Mouse (Mus musculus) left cerebral cortex, postnatal 14 days (tissue): ENCODE data around the gene Cldn10. TPM values are rescaled to one million over a fixed set of nuclear protein-coding genes. Genes with fewer than 3 reads are reported as not detected.
A peak's percentile ranks its signal among the peaks of the same experiment; 100 is the strongest.
"Not testable (repeated sequence)": the region's sequence is repeated elsewhere in the genome, so short reads cannot be mapped to it uniquely, and the experiment has no call there.

ENCODE experiments used
- DNase-seq, 2 experiments: peaks; one replicate each; pipeline ENCODE4 v3.0.0; 2021 to 2022; ENCODE audit warnings: low spot score in 2 of 2, mixed read lengths in 1 of 2
- intact Hi-C: fragments of 180-260 bp; cut with DNase I; formaldehyde crosslinking; loops from one replicate; pipeline ENCODE4 v1.15.1; 2025
- long read RNA-seq, 2 experiments: library from polyadenylated mRNA; stranded (forward); transcript quantifications; one replicate each; pipeline ENCODE4 v2.0.0; 2021
- total RNA-seq, 2 experiments: library from RNA; stranded (reverse); gene quantifications; 2 replicates each; pipeline ENCODE4 v1.2.3; 2021

Cldn10 gene
- total RNA-seq: 10 to 100 TPM; 17.1 to 21.4 TPM
- long read RNA-seq, experiment 1, transcript Cldn10-203 (5 exons, 2,128 nt): major isoform, 48 of 50 reads
- long read RNA-seq, experiment 1, partial matches to known transcripts: 0 of 50 reads
- long read RNA-seq, experiment 1, other reads (novel, unspliced or antisense): 2 of 50 reads
- long read RNA-seq, experiment 2, transcript Cldn10-203 (5 exons, 2,128 nt): major isoform, 31 of 34 reads
- long read RNA-seq, experiment 2, partial matches to known transcripts: 0 of 34 reads
- long read RNA-seq, experiment 2, other reads (novel, unspliced or antisense): 3 of 34 reads

DNA sequence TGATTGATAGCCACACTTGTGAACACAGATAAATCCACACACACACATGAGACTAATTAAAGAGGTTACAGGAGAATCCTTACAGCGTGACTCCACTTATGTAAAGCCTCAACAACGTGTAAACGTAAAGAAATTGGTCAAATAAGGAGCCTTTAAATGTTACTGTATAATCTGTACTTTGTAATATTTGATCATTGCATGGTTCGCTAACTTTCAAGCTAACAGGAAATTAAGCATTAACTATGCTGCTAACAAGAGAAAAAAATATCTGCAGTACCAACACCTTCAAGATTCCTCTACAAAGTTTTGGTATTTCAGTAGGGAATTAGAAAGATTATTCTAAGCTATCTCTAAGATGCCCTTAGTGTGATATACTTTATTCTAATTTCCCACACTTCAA, at the start of gene Cldn10:
Gene Cldn10, plus strand, starts transcription at position 288 of the 400 bp plus-strand sequence.
- intact Hi-C loops: no loop called here
- DNase-seq: no peak

DNA sequence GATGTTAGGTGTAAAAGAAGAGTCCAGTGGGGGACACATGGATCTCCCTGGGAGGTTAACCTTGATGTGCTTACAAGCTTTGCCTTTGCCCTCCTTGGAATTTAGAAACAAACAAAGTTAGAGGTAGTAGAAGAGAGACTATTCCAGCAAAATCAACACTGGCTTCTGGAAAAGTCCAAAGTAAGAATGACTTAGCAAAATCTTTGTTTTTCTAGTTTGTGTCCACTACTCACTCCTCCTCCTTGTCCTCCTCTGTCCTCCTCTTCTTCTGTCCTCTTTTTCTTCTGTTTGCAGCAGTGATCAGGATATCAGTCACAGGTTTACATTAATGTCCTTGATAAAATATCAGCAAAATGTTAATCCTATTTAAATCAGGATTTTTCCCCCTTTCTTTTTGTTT, 45.9 kb upstream of the Cldn10 start:
- intact Hi-C loops: no loop called here
- no peak for DNase-seq

GRCm38 (mm10) chr14:118742862-118743261, 44.8 kb upstream of the Cldn10 start:
- intact Hi-C loops: no loop called here
- no peak for DNase-seq

GRCm38 (mm10) chr14:118749068-118749467, 38.6 kb upstream of the Cldn10 start:
- intact Hi-C loops: no loop called here
- no peak for DNase-seq

- no peak for DNase-seq
- intact Hi-C loops: no loop called here
Measured at GRCm38 (mm10) chr14:118749715-118750114, 38.0 kb upstream of the Cldn10 start.

DNA sequence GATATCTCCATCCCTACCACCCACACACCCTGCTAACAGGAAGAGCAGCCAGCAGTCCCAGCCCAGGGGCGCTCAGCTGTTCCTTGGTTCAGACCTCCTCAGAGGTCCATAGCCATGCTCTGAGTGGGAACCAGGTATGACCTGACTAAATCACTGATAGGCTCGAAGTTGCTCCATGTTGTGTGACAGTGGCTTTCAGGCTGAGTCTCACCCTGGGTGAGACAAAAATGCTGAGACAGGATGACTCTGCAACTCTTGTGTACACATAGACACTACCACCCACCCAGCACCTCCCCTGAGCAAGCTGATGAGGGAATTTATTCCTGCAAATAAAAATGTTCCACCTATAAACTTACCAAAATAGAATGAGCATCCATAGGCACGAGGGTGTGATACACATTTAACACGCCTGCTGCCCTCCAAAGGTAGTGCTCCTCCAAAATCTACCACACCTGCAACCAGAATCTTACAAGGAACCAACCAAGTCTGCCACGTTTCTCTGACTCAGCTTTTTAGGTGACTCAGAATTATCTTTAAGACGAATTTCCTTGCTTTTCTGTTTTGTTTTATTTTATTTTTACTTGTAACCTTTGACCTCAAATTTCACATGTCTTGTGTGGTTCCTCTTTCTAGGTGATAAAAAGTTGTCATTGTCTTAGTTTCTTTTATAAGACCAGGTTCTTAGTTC, 37.1 kb upstream of the Cldn10 start:
- intact Hi-C loops: no loop called here
- no peak for DNase-seq

- no peak for DNase-seq
- intact Hi-C loops: no loop called here
Measured at GRCm38 (mm10) chr14:118751193-118751753, 36.4 kb upstream of the Cldn10 start.

GRCm38 (mm10) chr14:118756015-118756414, 31.7 kb upstream of the Cldn10 start:
- DNase-seq: no peak
- intact Hi-C loops: no loop called here

DNA sequence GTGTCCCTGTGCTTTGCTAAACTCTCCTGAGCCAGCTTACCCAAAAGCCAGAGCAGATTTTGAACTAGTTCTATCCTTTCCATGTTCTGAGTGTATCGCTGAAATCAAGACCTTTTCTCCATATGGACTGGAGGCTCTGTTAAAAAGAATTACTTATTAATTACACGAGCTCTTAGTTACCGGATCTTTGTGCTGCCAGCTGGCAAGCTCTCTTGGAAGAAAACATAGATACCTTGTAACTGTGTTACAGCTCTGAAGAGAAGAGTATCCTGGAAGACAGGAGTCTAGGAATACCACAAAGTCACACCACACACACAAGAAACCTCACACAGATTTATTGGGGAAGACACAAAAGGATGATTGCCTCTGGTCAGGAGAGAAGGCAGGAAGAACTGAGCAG, 31.1 kb upstream of the Cldn10 start:
- no peak for DNase-seq
- intact Hi-C loops: no loop called here

GRCm38 (mm10) chr14:118763362-118763761, 24.3 kb upstream of the Cldn10 start:
- intact Hi-C loops, DNase-seq: not testable (repeated sequence)

DNA sequence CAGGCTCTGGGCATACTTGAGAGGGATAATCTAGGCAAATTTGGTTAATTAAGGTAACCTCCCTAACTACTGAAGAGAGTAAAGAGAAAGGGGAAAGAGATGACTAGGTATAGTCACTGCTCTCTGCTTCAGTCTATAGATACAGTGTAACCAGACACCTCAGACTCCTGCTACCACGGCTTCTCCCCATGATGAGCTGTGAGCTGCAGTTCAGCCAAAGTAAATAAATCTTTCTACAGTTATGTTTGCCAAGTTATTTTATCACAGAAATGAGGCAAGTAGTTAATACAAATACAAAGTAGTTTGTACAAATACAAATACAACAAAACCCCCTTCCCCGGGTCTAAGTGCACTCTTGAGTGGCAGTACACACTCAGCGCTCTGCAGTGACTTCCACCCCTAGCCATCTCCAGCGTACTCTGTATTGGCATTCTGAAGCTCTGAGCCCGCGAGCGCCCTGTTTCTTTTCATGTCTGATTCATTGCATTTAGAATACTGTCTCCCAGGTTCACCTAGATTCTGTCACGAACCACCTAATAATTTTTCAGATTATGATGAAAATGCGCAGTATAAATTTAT, 23.7 kb upstream of the Cldn10 start:
- no peak for DNase-seq
- intact Hi-C loops: no loop called here

- intact Hi-C loops: loop anchor here (5.0 kb wide), 1 partner anchor 58 kb away; the partner anchor contains the start of gene Abcc4
- no peak for DNase-seq
Measured at GRCm38 (mm10) chr14:118765306-118765705, 22.4 kb upstream of the Cldn10 start.

DNA sequence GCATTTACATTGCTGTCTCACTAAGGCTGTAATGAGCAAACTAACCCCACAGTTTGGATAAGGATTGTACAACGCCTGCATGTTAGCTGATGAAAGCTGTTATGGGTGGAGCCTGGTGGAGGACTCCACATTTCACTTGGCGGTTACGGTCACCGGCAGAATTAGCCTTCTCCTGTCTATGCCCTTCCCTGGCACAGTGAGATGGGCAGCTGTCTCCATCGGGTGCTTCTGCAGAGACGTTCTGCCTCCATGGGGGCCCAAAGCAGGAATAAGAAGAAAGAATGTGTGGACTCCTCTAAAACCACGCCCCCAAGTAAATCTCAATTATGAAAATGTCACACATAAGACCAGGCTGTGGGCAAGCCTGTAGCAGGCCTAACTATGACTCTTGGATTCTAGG, 21.8 kb upstream of the Cldn10 start:
- DNase-seq: no peak
- intact Hi-C loops: loop anchor here (5.0 kb wide), 1 partner anchor 59 kb away; the partner anchor contains the start of gene Abcc4

- DNase-seq: no peak
- intact Hi-C loops: loop anchor here (5.0 kb wide), 1 partner anchor 59 kb away; the partner anchor contains the start of gene Abcc4
Measured at GRCm38 (mm10) chr14:118766368-118766767, 21.3 kb upstream of the Cldn10 start.

GRCm38 (mm10) chr14:118767673-118768353, 19.9 kb upstream of the Cldn10 start:
- intact Hi-C loops: loop anchor here (1.0 to 5.0 kb wide), 2 partner anchors 61 to 152 kb away; partner anchors contain the start of gene Abcc4
- DNase-seq: peak; percentile 84 to 86

GRCm38 (mm10) chr14:118768354-118768713, 19.4 kb upstream of the Cldn10 start:
- no peak for DNase-seq
- intact Hi-C loops: loop anchor here (1.0 to 5.0 kb wide), 2 partner anchors 61 to 152 kb away; partner anchors contain the start of gene Abcc4

- DNase-seq: no peak
- intact Hi-C loops: no loop called here
Measured at GRCm38 (mm10) chr14:118773668-118774067, 14.0 kb upstream of the Cldn10 start.

DNA sequence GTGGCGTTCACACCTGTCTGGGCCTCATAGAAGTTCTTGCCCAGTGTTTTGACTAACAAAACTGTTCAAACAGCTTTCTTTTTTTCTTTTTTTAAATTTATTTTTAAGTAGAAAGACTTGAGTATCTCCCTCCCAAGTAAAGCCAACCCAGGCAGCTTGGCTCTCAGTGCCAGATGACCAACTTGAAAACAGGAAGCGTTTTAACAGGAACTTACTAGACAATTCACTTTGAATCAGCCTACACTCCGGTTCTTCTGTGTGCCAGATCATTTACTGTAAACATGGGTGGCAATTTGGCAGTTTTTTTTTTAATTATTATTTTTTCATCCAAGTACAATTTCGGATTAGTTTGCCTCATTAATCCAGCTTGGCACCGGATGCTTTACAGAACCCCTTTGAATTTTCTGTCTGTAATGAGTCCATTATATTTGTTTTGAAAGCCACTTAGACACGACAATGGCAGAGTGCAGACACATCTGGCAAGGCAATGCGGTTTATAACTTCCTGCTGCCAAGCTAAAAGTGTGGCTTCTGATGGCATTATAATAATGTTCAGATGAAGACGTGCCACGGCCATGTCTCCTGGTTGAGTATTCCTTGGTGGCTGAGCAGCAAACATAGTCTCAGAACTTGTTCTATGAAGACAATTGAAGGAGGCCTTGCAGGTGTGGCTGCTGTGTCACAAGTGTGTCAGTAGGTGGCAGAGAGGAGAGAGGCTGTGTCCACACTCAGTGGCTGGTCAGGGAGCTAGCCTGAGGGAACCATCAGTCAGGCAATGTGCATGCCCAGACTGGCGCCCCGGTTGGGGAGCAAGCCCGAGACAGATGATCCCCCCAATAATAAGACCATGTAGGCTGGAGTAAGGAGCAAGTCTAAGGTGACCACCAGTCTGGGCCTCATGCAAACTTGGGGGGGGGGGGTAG, 12.9 kb upstream of the Cldn10 start:
- intact Hi-C loops: no loop called here
- no peak for DNase-seq

- intact Hi-C loops: no loop called here
- no peak for DNase-seq
Measured at GRCm38 (mm10) chr14:118775554-118775953, 12.2 kb upstream of the Cldn10 start.
